9 mouse cellular contexts compared by ENCODE assay signal in genomic region chr11:103356032-103356571, GRCm38 (mm10). TPM values are rescaled to one million over a fixed set of nuclear protein-coding genes. Genes with fewer than 3 reads are reported as not detected.
A peak's percentile ranks its signal among the peaks of the same experiment; 100 is the strongest.
DNase-seq lines count a peak whose midpoint lies in the region; TF ChIP-seq lines count a peak whose summit lies in the region.
"Had no signal": no experiment of that assay in that cellular context is flagged by ENCODE, and none has a peak within 500 bp of the region (broad histone marks: within the 10 kb centered on the region; RNA-seq: fewer than 3 reads in every experiment).

No protein-coding gene starts in this region.

- 86% methylated on average over 11 of the region's 11 CpGs for WGBS in spleen, adult 2 months

- intact Hi-C loops in gastrocnemius, adult 2 months (cut with DNase I), result loop anchor here (5.0 to 10.0 kb wide), 2 partner anchors 111 to 319 kb away; no protein-coding TSS in a partner anchor
- intact Hi-C loops in gastrocnemius, postnatal 36 days (cut with DNase I), result no loop called here
- intact Hi-C loops in left cerebral cortex, postnatal 36 days (cut with DNase I), result no loop called here

- H3K4me1 ChIP-seq in spleen, adult 2 months (ENCODE audit: control insufficient read depth, insufficient read depth, insufficient read length), result peaks cover 17% of the 10 kb centered on the region

- peaks cover 2% of the 10 kb centered on the region; the same call in 1 of the 2 replicates for H3K27me3 ChIP-seq in spleen, adult 2 months (ENCODE audit: control insufficient read depth, insufficient read depth, low read length)

- no peak for DNase-seq in gastrocnemius, adult 2 months
- no peak for DNase-seq in gastrocnemius, postnatal 36 days
- DNase-seq in spleen, adult 2 months (ENCODE audit: low read depth in 1 of 2, low spot score in 2 of 2), result no peak
- DNase-seq in spleen, postnatal 14 days (ENCODE audit: low spot score in 2 of 2), result no peak
- peak; percentile 72 to 93 for DNase-seq in kidney, postnatal 25 days
- DNase-seq in cerebellum, postnatal 25 days, result no peak
- DNase-seq in embryo, embryonic 11 days, result no peak
- no peak for DNase-seq in left cerebral cortex, postnatal 36 days (ENCODE audit: low spot score in 2 of 2)

- no peak overlapping the region for H3K4me3 ChIP-seq in gastrocnemius, adult 2 months
- H3K4me3 ChIP-seq in spleen, adult 2 months (ENCODE audit: extremely low read depth, insufficient read depth, insufficient read length), result no peak overlapping the region
- H3K4me3 ChIP-seq: neural tube, embryonic 13.5 days had no signal

- TF ChIP-seq CTCF in gastrocnemius, adult 2 months (IDR thresholded peaks at IDR 0.05), result no peak
- TF ChIP-seq CTCF in spleen, adult 2 months (IDR thresholded peaks at IDR 0.05; ENCODE audit: extremely low read depth, insufficient read depth, insufficient read length, insufficient replicate concordance), result no peak

- H3K27ac ChIP-seq in gastrocnemius, adult 2 months, result peak overlapping the region; percentile 16; the same call in 1 of the 2 replicates
- 0 out of 2 replicates have a peak overlapping the region, but pooled peaks have one; percentile 4 for H3K27ac ChIP-seq in spleen, adult 2 months (ENCODE audit: insufficient read depth, low read length)
- H3K27ac ChIP-seq: neural tube, embryonic 13.5 days had no signal

- no peak for TF ChIP-seq POLR2A in spleen, adult 2 months (IDR thresholded peaks at IDR 0.05; ENCODE audit: low read depth, low read length)

- H3K36me3 ChIP-seq in spleen, adult 2 months (ENCODE audit: control insufficient read depth, insufficient read depth, low read length), result no peaks in the 10 kb centered on the region
- H3K36me3 ChIP-seq: neural tube, embryonic 13.5 days had no signal

RNA-seq across cellular contexts. Expression of gene Arhgap27, which starts 7.4 kb away (rescaled TPM):
- 1 to 10 TPM; 6.0 to 8.8 TPM for total RNA-seq in gastrocnemius, adult 2 months (2021)
- 1 to 10 TPM; 4.6 to 4.8 TPM for total RNA-seq in gastrocnemius, postnatal 36 days (2021)
- 90.0 and 101 TPM in 2 replicates for polyA plus RNA-seq in spleen, adult 2 months (2012; rRNA removed)
- total RNA-seq in left cerebral cortex, postnatal 36 days (2021), result 10 to 100 TPM; 11.6 to 12.6 TPM

RNA-seq across cellular contexts. Expression of gene Plekhm1, which starts 56.4 kb away (rescaled TPM):
- 10 to 100 TPM; 12.3 to 13.7 TPM for total RNA-seq in gastrocnemius, adult 2 months (2021)
- total RNA-seq in gastrocnemius, postnatal 36 days (2021), result 10 to 100 TPM; 10.6 to 11.8 TPM
- polyA plus RNA-seq in spleen, adult 2 months (2012; rRNA removed), result 26.8 and 27.5 TPM in 2 replicates
- 10 to 100 TPM; 16.3 to 18.8 TPM for total RNA-seq in left cerebral cortex, postnatal 36 days (2021)

Comparison
In these comparisons a context has a peak if more than half of its experiments do, and no peak if none do; other contexts are left out.
1. DNase-seq: peak in kidney, postnatal 25 days (2 of 2); none in gastrocnemius, adult 2 months (single experiment), gastrocnemius, postnatal 36 days (0 of 2), spleen, adult 2 months (0 of 2), spleen, postnatal 14 days (0 of 2), cerebellum, postnatal 25 days (0 of 2), embryo, embryonic 11 days (single experiment) and left cerebral cortex, postnatal 36 days (0 of 2).